Mouse (Mus musculus): ENCODE data around the gene Fgfrl1.

Fgfrl1 gene

GRCm38 (mm10) chr5:108667370-108667769 is 24.8 kb upstream of the Fgfrl1 start:
- no peak for DNase-seq (ENCODE audit: low spot score in 2 of 2)

- peak in 1 of 2 experiments; percentile 2 for DNase-seq (ENCODE audit: low spot score in 2 of 2)
Observed at GRCm38 (mm10) chr5:108668387-108668932, 23.7 kb upstream of the Fgfrl1 start.

- peak; percentile 85 to 93 for DNase-seq (ENCODE audit: low spot score in 2 of 2)
Observed at GRCm38 (mm10) chr5:108668977-108669936, 22.9 kb upstream of the Fgfrl1 start, which contains the start of gene Dgkq. TSS of gene Dgkq (minus strand) at chr5:108669672.

- no peak for DNase-seq (ENCODE audit: low spot score in 2 of 2)
Observed at GRCm38 (mm10) chr5:108669986-108670385, 22.2 kb upstream of the Fgfrl1 start.

GRCm38 (mm10) chr5:108670785-108671184 is 21.4 kb upstream of the Fgfrl1 start:
- no peak for DNase-seq (ENCODE audit: low spot score in 2 of 2)

GRCm38 (mm10) chr5:108671757-108672156 is 20.4 kb upstream of the Fgfrl1 start:
- DNase-seq (ENCODE audit: low spot score in 2 of 2) = no peak

- no peak for DNase-seq (ENCODE audit: low spot score in 2 of 2)
Observed at GRCm38 (mm10) chr5:108674624-108675023, 17.6 kb upstream of the Fgfrl1 start.

- no peak for DNase-seq (ENCODE audit: low spot score in 2 of 2)
Observed at GRCm38 (mm10) chr5:108675251-108675816, 16.8 kb upstream of the Fgfrl1 start, which contains the start of gene Slc26a1. TSS of gene Slc26a1 (minus strand) at chr5:108675569.

GRCm38 (mm10) chr5:108676772-108677498 is 15.2 kb upstream of the Fgfrl1 start:
- no peak for DNase-seq (ENCODE audit: low spot score in 2 of 2)

- peak; percentile 81 to 83 for DNase-seq (ENCODE audit: low spot score in 2 of 2)
Observed at GRCm38 (mm10) chr5:108677605-108678295, 14.4 kb upstream of the Fgfrl1 start.

- DNase-seq (ENCODE audit: low spot score in 2 of 2) = no peak
Observed at GRCm38 (mm10) chr5:108678296-108678854, 13.8 kb upstream of the Fgfrl1 start.

GRCm38 (mm10) chr5:108679909-108680308 is 12.3 kb upstream of the Fgfrl1 start:
- DNase-seq (ENCODE audit: low spot score in 2 of 2) = no peak

GRCm38 (mm10) chr5:108680871-108681270 is 11.3 kb upstream of the Fgfrl1 start:
- no peak for DNase-seq (ENCODE audit: low spot score in 2 of 2)

- no peak for DNase-seq (ENCODE audit: low spot score in 2 of 2)
Observed at GRCm38 (mm10) chr5:108689091-108689490, 3.1 kb upstream of the Fgfrl1 start.

- DNase-seq (ENCODE audit: low spot score in 2 of 2) = no peak
Observed at GRCm38 (mm10) chr5:108691152-108691551, 1.0 kb upstream of the Fgfrl1 start.

GRCm38 (mm10) chr5:108693872-108694288 is 1.7 kb downstream of the Fgfrl1 start:
- DNase-seq (ENCODE audit: low spot score in 2 of 2) = peak; percentile 49 to 51

GRCm38 (mm10) chr5:108694352-108695261 is 2.4 kb downstream of the Fgfrl1 start:
- DNase-seq (ENCODE audit: low spot score in 2 of 2) = peak in 1 of 2 experiments; percentile 34

- no peak for DNase-seq (ENCODE audit: low spot score in 2 of 2)
Observed at GRCm38 (mm10) chr5:108695861-108696260, 3.7 kb downstream of the Fgfrl1 start.

GRCm38 (mm10) chr5:108696542-108696941 is 4.4 kb downstream of the Fgfrl1 start:
- no peak for DNase-seq (ENCODE audit: low spot score in 2 of 2)

- peak; percentile 49 to 61 for DNase-seq (ENCODE audit: low spot score in 2 of 2)
Observed at GRCm38 (mm10) chr5:108697341-108697753, 5.2 kb downstream of the Fgfrl1 start.
